Mouse (Mus musculus) heart, adult 8-10 months (tissue): Measurements from ENCODE around the gene Olfr629. TPM values are rescaled to one million over a fixed set of nuclear protein-coding genes. Genes with fewer than 3 reads are reported as not detected.
"Not testable (repeated sequence)": the region's sequence is repeated elsewhere in the genome, so short reads cannot be mapped to it uniquely, and the experiment has no call there.

ENCODE experiments used
- DNase-seq: peaks from one replicate; pipeline ENCODE4 v3.0.0; 2022; ENCODE audit warnings: low spot score
- total RNA-seq, 4 experiments: library from RNA; stranded (reverse); gene quantifications; 2 replicates each; pipeline ENCODE4 v1.2.4; 2022

Gene Olfr629
- total RNA-seq: not detected

DNA sequence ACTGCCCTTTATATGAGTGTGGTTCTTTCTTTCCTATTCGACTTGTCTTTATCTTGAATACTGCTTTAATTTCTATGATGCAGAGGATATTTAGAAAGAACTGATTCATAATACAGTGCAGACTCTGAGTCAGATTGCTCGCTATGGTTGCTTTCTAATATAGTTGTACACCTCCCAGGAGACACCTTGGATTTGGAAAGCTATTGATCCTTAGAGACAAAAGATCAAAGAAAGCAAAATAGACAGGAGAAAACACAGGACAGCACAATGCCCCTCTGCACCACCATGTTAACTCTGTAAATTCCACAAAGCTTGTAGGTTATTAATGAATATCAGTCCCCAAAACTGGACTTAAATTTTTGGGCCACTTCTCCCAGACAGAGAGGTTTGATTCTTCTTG lies at the start of gene Olfr629:
Gene Olfr629 (minus strand): TSS at position 101 of the 400 bp plus-strand sequence.
- DNase-seq: no peak

DNA sequence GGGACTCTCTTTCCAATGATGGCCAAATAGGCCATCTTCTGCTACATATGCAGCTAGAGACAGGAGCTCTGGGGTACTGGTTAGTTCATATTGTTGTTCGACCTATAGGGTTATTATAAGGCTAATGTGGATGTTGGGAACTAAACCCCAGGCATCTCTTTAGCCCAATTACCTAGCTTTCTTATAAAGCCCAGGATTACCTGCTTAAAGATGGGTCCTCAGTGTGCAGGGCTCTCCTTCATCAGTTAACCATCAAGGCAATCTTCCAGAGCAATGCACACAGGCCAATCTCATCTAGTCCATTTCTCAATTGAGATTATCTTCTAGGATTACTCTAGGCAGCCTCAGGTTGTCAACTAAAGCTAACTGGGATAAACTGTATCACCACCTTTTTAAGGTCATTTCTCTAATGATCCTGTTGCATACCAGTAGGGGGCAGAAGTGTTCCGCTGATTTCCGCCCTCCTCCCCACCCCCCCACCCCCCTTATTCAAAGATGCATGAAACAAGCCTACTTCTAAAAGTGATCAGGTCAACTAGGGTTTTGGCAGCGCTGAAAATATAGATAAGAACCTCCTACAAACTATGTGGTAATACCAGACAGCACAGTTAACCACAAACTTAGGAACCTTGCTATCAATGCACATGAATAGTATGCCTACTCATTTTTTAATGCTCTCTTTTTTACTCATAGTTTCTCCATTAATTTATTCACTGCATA lies 48.1 kb upstream of the Olfr629 start:
- DNase-seq: peak; percentile 1

DNA sequence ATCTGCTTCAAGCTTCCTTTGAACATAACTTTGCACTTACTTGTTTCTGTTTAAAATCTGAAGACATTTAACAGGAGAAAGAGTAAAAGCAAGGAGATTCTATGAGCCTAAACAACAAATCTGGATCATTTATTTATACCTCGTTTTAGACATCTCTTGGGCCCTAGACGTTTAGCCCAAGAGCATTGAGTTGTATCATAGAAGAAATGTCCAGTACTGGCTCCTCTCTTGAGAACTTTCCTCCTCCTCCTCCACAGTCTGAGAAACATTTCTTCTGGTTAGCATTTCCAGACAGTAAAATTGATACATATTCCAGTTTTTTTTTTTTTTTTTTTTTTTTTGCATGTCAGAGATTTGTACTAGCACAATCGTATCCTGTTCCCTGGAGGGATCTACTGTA lies 47.0 kb upstream of the Olfr629 start, which contains the start of gene Olfr67:
Gene Olfr67 (minus strand): TSS at position 101 of the 400 bp plus-strand sequence.
- no peak for DNase-seq

DNA sequence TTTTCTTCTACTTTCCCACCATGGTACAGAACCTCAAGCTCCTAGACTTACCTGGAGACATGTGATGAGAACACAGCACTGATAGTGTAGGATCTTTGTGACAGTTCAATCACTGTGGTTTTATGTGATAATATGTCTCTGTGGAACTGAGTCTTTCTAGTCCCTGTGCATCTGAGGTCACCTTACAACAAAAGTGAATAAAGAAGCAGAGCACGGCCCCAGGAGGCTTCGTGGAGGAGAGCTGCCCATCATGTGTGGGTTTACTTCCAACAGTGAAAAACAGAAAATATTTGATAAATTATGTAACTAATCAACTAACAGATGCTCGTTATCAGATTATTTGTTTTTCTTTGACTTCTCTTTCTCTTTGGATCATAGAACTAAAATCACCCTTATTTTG lies 34.9 kb upstream of the Olfr629 start, which contains the start of gene Olfr68:
Gene Olfr68 (minus strand): TSS at position 101 of the 400 bp plus-strand sequence.
- no peak for DNase-seq

DNA sequence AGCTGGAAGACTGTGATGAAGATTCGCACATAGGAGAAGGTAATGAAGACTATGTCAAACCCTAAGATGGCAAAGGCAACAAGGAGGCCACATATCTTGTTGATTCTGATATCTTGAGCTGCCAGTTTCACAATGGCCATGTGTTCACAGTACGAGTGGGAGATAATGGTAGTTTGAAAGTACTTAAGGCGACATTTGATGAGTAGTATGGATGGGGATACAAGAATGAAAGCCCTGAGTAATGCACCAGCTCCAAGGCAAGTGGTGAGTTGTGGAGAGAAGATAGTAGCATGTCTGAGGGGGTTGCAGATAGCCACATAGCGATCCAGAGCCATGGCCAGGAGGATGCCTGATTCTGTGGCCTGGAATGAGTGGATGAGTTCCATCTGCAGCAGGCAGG lies 32.9 kb upstream of the Olfr629 start:
- not testable (repeated sequence) for DNase-seq

DNA sequence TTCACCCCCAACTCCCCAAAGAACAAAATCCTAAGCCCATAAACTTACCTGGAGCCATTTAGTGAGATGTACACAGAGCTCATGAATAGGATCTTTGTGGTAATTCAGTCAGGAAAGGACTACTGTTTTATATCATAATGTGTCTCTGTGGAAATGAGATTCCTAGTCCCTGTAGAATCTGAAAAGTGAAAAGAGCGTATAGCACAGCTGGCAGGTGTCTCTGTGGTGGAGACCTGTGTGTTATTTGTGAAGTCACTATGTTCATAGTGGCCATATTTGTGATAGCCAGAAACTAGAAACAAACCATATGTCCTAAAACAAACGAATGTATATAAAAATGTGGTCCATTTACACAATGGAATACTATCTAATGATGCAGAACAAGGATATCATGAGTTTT lies 26.8 kb upstream of the Olfr629 start, which contains the start of gene Olfr69:
Gene Olfr69 (minus strand): TSS at position 101 of the 400 bp plus-strand sequence.
- DNase-seq: no peak

DNA sequence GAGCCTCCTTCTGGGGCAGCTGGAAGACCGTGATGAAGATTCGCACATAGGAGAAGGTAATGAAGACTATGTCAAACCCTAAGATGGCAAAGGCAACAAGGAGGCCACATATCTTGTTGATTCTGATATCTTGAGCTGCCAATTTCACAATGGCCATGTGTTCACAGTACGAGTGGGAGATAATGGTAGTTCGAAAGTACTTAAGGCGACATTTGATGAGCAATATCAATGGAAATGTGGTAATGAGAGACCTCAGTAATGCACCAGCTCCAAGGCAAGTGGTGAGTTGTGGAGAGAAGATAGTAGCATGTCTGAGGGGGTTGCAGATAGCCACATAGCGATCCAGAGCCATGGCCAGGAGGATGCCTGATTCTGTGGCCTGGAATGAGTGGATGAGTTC lies 22.9 kb upstream of the Olfr629 start:
- DNase-seq: not testable (repeated sequence)

DNA sequence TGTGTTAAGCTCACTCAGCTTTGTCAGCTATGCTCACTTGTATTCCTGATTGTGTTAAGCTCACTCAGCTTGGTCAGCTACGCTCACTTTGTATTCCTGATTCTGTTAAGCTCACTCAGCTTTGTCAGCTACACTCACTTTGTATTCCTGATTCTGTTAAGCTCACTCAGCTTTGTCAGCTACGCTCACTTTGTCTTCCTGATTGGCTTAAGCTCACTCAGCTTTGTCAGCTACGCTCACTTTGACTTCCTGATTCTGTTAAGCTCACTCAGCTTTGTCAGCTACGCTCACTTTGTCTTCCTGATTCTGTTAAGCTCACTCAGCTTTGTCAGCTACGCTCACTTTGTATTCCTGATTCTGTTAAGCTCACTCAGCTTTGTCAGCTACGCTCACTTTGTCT lies 17.5 kb upstream of the Olfr629 start:
- not testable (repeated sequence) for DNase-seq

DNA sequence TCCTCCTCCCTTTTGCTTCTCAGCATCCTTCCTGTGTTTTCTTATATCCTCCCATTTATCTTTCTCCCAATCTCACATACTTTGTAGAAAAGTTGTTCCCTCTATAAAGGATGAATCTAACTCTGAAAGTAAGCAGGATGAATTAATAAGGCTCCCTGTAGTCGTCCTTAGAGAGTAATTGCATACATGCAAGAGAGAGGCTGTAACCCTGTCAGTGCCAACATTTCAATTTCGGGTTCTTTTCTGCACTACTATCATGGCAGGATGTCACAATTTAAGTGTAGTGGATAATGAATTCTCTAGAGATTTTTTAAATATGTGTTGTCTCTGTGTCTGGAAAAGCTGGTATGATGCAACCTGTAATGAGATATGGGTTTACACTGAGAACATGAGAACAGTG lies 12.5 kb upstream of the Olfr629 start, which contains the start of gene Olfr630:
Gene Olfr630 (minus strand): TSS at position 101 of the 400 bp plus-strand sequence.
- DNase-seq: no peak

DNA sequence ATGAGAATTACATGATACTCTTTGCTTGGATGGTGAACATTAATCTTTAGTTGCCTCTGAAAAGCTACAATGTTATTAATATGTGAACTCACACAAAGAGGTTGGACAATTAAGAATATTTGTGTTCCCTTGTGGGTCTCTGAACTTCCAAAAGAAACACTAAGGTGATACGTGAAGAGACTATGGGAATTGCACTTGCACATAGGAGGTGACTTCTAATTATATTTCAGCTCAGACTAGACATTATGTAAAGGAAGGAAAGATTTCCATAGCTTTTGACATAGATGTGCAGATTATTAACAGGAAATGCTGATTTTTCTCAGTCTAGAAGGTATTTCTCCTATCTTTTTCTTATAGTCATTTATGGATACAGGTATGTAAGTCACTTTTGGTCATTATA lies 14.7 kb downstream of the Olfr629 start, which contains the start of gene Olfr628:
Gene Olfr628 (plus strand): TSS at position 301 of the 400 bp plus-strand sequence.
- no peak for DNase-seq

DNA sequence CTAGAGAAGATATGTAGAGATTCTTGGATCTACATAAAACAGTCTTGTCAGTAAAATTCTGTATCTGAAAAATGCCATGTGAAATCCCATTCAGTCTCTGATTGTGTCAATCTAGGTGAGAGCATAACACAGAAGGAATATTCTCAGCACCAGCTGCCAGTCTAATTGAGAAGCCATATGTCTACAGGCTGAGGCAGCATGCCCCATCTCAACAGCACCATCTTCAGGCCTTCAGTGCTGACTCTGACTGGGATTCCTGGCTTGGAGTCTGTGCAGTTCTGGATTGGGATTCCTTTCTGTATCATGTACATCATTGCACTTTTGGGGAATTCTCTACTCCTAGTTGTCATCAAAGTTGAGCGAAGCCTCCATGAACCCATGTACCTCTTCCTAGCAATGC lies 28.3 kb downstream of the Olfr629 start:
- not testable (repeated sequence) for DNase-seq

DNA sequence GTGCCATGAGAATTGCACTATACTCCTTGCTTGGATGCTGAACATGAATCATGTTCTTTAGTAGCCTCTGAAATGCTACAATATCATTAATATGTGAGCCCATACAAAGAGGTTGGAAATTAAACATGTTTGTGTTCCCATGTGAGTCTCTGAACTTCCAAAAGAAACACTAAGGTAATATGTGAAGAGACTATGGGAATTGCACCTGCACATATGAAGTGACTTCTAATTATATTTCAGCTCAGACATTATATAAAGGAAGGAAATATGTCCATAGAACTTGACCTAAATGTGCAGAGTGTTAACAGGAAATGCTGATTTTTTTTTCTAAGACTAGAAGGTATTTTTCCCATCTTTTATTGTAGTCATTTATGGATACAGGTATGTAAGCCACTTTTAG lies 30.4 kb downstream of the Olfr629 start, which contains the start of gene Olfr243:
Gene Olfr243 (plus strand): TSS at position 301 of the 400 bp plus-strand sequence.
- DNase-seq: no peak

DNA sequence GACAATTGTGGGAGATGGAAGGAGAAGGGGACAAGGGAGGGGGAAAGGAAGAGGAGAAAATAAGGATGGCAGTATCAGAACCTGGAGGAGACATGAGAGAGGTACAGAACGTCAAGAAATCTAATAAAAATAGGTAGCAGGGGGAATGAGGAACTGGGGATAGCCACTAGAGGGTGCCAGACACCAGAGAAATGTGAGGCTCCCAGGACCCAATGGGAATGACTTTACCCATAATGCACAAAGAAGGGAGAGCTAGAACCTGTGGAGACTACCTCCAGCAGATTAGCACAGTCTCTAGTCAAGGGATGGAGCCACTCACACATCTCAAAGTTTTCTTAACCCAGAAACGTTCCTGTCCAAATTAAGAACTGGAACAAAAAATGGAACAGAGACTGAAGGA lies 32.7 kb downstream of the Olfr629 start:
- no peak for DNase-seq

DNA sequence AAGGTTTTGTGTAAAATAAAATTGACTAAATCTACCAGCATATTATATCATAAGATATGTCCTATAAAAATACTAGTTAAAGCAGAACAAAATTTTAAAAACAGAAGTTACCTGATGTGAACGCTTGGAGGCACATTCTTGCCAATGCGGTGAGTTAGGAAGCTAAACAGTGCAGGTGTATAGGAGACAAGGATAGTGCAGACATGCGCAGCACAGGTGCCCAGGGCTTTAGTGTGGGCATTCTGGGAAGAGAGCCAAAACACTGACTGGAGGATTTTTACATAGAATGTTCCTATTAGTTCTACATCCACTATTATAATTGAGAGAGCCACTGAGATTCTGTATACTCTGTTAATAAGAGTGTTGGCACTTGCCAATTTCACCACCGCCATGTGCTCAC lies 45.3 kb downstream of the Olfr629 start:
- no peak for DNase-seq

Other genes with a start within 250 kb of the Olfr629 start
- gene Olfr609, start 246.9 kb downstream of the Olfr629 start, total RNA-seq: not detected
- gene Olfr610, start 232.8 kb downstream of the Olfr629 start, total RNA-seq: not detected
- gene Olfr611, start 224.1 kb downstream of the Olfr629 start, total RNA-seq: not detected
- not detected for gene Olfr612, start 202.2 kb downstream of the Olfr629 start, total RNA-seq
- gene Olfr613, start 196.9 kb downstream of the Olfr629 start, total RNA-seq: not detected
- gene Olfr615, start 188.9 kb downstream of the Olfr629 start, total RNA-seq: not detected
- not detected for gene Olfr616, start 175.8 kb downstream of the Olfr629 start, total RNA-seq
- not detected for gene Olfr617, start 171.9 kb downstream of the Olfr629 start, total RNA-seq
- not detected for gene Olfr618, start 154.8 kb downstream of the Olfr629 start, total RNA-seq
- gene Olfr619, start 144.4 kb downstream of the Olfr629 start, total RNA-seq: not detected
- not detected for gene Olfr620, start 132.4 kb downstream of the Olfr629 start, total RNA-seq
- gene Olfr622, start 102.2 kb downstream of the Olfr629 start, total RNA-seq: not detected
- not detected for gene Olfr623, start 81.2 kb downstream of the Olfr629 start, total RNA-seq
- not detected for gene Olfr624, start 73.8 kb downstream of the Olfr629 start, total RNA-seq
- gene Olfr625-ps1, start 62.2 kb downstream of the Olfr629 start, total RNA-seq: not detected
- gene Olfr243, start 30.3 kb downstream of the Olfr629 start, total RNA-seq: not detected
- not detected for gene Olfr628, start 14.6 kb downstream of the Olfr629 start, total RNA-seq
- not detected for gene Olfr630, start 12.4 kb upstream of the Olfr629 start, total RNA-seq
- not detected for gene Olfr69, start 26.7 kb upstream of the Olfr629 start, total RNA-seq
- not detected for gene Olfr68, start 34.8 kb upstream of the Olfr629 start, total RNA-seq
- gene Olfr67, start 46.9 kb upstream of the Olfr629 start, total RNA-seq: not detected
- 1,000 to 10,000 TPM in 1 of 4 experiments, 100 to 1,000 TPM in 3; 208 to 1,111 (median 289) TPM for gene Hbb-bt, start 69.1 kb upstream of the Olfr629 start, total RNA-seq
- over 10,000 TPM in 1 of 4 experiments, 1,000 to 10,000 TPM in 3; 2,003 to 12,142 (median 2,942) TPM for gene Hbb-bs, start 83.2 kb upstream of the Olfr629 start, total RNA-seq
- gene Hbb-bh2, start 95.6 kb upstream of the Olfr629 start, total RNA-seq: not detected
- gene Hbb-bh1, start 98.2 kb upstream of the Olfr629 start, total RNA-seq: not detected
- not detected for gene Hbb-y, start 108.3 kb upstream of the Olfr629 start, total RNA-seq
- gene Olfr66, start 141.3 kb upstream of the Olfr629 start, total RNA-seq: not detected
- not detected for gene Olfr64, start 149.5 kb upstream of the Olfr629 start, total RNA-seq
- gene Olfr65, start 158.5 kb upstream of the Olfr629 start, total RNA-seq: not detected
- gene Olfr631, start 183.9 kb upstream of the Olfr629 start, total RNA-seq: not detected
- gene Olfr632, start 189.4 kb upstream of the Olfr629 start, total RNA-seq: not detected
- not detected for gene Olfr633, start 199.5 kb upstream of the Olfr629 start, total RNA-seq
- under 1 TPM in 1 of 4 experiments, not detected in 3; 0.03 TPM for gene Olfr635, start 226.2 kb upstream of the Olfr629 start, total RNA-seq